Mouse (Mus musculus) layer of hippocampus, adult 8-10 months (tissue): ENCODE results near the gene Qdpr. TPM values are rescaled to one million over a fixed set of nuclear protein-coding genes. Genes with fewer than 3 reads are reported as not detected.

Experiments
- DNase-seq, 2 experiments: peaks; one replicate each; pipeline ENCODE4 v3.0.0; 2022; ENCODE audit warnings: low spot score in 2 of 2
- total RNA-seq, 4 experiments: library from RNA; stranded (reverse); gene quantifications; 2 replicates each; pipeline ENCODE4 v1.2.4; 2022

Qdpr gene
- total RNA-seq, result 100 to 1,000 TPM; 206 to 221 (median 212) TPM

DNA sequence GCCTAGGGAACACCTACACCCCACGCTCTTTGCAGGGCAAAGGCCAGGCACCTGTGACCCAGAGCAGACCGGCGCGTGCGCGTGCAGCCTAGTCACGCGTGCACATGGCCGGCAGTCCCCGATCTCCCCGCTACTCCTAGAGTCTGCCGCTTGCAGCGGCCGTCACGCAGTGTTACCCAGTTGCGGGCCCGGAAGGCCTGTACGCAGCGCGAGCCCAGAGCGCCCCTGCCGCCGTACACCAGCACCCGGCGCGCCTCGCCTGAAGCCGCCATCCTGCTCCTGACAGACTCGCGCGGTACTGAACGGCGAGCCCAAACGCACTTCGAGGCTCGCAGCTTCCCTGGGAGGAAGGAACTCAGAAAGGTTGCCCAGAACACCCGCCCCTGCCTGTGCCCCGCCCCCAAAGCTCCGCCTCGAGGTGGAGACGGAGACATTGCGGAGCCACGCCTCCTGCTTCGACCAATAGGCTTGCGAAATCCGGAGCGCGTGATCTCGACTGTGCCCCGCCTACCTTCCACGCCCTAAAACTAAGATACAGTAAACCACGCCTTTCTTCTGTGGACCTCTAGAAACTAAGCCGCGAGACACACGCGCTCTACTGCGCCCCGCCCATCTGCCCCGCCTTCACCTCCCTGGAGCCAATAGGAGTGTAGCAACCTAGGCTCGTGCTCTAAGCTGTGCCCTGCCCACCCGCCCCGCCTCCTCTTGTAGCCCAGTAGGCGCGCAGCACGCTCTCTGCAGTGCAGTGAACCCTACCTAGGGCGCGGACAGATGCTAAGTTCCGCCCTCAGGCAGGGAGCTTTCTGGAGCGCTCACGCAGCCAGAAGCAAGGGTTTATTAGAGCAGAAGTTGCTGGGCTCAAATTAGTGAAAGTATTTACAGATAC lies at the start of gene Qdpr:
Qdpr (minus strand) TSS at position 406 of the 886 bp plus-strand sequence.
- DNase-seq, result peak; percentile 96 to 97

GRCm38 (mm10) chr5:45497564-45497963 lies 47.5 kb upstream of the Qdpr start:
- no peak for DNase-seq

- no peak for DNase-seq
These were observed 47.0 kb upstream of the Qdpr start for GRCm38 (mm10) chr5:45496930-45497550.

- no peak for DNase-seq
These were observed 46.4 kb upstream of the Qdpr start for GRCm38 (mm10) chr5:45496479-45496878.

GRCm38 (mm10) chr5:45496042-45496441 lies 46.0 kb upstream of the Qdpr start:
- no peak for DNase-seq

- no peak for DNase-seq
These were observed 45.5 kb upstream of the Qdpr start for GRCm38 (mm10) chr5:45495429-45495975.

DNA sequence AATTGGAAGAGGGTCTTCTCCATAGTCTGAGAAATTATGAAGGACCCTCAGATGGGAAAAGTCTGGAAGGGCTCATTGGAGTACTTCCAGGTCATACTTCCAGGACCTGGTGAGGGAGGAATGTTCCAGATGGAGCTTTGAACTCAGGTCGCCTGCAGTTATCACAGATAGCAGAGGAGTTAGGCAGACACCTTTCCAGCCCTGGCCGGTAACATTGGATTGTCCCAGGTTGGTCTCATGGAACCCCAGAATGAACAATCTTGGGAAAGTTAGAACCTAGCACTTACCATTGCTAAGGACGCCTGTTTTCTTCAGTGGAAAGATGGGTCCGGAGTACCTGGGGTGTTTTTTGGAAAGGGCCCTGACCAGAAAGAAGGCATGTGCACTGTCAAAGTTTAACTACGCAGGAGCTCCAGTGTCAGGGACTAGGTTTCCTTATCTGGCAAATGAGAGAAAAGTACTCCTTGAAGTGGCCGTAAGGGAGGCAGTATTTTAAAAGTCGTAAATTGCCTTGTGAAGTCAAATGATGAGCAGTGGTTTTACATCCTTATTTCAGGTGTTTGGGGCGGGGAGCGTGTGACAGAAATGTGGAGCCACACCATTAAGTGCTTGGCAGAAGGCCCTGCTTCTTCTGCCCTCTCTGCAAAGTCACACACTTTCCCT lies 44.2 kb upstream of the Qdpr start:
- DNase-seq, result no peak

- DNase-seq, result peak; percentile 95 to 98
These were observed 43.4 kb upstream of the Qdpr start, which contains the start of gene Lap3 for GRCm38 (mm10) chr5:45493191-45494092. Gene Lap3, plus strand, starts transcription at chr5:45493374.

DNA sequence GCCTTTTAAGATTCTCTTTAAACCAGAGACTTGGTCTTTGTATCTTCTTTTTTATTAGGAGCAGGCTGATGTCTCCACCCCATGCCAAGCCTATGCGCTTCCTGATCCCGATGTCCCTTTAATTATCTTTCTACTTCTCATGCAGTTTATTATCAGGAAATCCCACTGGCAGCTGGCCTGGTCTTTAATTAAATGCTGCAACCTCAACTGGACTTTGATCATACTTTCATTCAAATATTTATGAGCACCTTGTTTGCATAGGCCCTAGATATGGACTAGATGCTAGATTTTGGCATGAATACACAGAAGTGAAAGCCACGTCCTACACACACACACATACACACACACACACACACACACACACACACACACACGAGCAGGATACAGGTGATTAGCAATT lies 41.7 kb upstream of the Qdpr start:
- no peak for DNase-seq

DNA sequence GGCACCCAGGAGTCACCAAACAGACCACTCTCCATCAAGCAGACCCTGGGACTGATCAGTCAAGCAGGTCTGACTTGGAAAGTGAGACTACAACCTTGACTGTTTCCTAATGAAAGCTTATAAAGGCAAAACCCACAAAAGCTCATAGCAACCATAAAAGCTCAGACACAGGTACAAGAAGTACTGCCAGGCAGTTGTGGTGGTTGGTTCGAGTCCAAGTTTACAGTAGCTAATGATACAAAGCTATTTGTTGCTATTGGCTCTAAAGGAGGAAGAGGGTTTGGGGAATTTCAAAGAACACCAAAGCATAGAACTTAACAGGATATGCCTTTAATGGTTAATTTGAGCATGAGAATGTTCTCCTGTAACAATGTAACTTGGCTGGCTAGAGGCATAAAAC lies 33.6 kb upstream of the Qdpr start:
- no peak for DNase-seq

DNA sequence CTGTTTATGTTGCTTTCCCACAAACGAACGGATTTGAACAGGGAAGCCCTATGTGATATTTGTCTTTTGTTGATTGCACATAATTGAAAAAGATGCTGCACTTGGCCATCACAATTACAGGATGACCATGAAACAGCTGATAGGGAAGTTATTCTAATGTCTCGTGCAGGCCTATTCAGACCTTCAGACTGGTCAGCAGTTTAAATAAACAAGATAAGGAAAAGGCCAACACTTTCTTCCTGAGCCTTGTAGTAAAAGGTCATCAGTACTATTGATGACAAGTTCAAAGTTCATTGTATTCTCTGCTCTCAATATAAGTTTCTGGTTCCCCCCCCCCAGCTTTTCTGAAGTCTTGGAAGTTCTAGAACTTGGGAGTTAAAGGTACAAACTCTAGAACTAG lies 32.6 kb upstream of the Qdpr start:
- DNase-seq, result no peak

- DNase-seq, result no peak
These were observed 31.1 kb upstream of the Qdpr start for GRCm38 (mm10) chr5:45481125-45481524.

GRCm38 (mm10) chr5:45480066-45480465 lies 30.0 kb upstream of the Qdpr start:
- no peak for DNase-seq

- no peak for DNase-seq
These were observed 27.6 kb upstream of the Qdpr start for GRCm38 (mm10) chr5:45477601-45478000.

DNA sequence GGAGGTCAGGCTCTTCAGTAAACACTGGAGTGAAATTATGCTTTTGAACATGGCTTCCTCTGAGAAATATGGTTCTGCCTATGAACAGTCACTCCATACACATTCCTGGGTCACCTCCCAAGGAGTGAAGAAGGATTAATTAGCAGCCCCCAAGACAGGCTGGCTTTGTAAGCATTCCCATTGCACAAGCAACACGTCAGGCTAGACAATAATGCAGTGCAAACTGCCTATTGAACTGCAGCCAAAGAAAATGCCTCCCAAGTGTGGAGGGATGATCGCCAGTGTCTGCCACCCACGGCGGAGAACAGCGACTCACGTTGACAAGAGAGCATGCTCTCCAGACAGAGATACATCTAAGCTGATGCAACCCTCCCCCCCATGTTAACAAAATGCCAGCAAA lies 26.3 kb upstream of the Qdpr start:
- peak; percentile 35 to 39 for DNase-seq

DNA sequence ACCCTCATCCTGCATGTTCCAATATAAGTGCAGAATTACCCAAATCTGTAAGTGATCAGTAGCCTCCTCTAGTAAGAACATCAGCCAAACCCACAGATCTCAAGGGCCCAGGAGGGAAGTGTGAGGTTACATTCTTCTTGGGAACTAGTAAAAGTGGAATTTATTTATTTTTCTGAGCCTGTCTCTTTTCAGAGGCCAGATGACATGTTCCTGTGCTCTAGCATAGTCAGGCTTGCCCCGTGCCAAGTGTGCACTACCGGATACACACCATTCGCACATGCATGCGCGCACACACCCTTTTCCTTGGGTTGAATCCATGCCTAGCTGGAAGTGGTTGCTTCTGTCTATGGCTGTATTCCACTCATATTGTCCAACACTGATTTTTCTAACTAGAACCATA lies 25.7 kb upstream of the Qdpr start:
- DNase-seq, result no peak

GRCm38 (mm10) chr5:45474758-45475157 lies 24.7 kb upstream of the Qdpr start:
- DNase-seq, result no peak

DNA sequence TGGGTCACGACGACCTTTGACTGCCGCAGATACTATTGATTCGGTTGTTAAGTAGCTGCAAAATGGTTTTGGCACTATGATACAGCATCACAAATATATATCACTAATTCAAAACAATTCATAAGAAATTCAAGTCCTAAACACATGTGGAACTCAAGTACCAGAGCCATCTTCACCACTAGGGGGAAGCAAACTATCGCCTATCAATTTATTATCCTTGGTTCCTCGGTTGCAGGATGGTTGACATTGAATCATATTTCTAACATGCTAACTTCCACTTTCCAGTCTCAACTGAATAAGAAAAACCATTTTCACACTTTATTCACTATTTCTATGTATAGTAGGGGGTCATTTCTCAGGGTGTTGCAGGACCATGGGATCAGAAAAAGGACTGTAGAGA lies 24.2 kb upstream of the Qdpr start:
- DNase-seq, result peak; percentile 32 to 62

DNA sequence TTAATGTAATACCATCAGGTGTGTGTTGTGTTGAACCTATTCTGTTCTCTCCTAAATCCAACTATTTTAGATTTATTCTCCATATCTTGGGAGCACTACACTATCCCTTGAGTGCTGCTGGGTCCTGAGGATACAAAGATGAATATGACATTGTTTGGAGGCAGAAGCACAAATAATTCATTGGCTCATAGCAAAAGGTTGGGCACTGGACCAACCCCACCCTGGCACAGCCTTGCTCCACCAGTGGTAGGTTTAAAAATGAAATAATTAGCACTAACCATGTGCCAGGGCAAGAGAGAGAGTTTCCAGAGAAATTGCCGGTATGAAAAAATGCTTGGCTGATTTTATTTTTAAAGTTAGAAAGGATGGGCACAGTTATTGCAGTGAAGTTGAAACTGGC lies 23.5 kb upstream of the Qdpr start:
- DNase-seq, result no peak

GRCm38 (mm10) chr5:45472880-45473450 lies 22.9 kb upstream of the Qdpr start:
- peak; percentile 33 to 73 for DNase-seq

DNA sequence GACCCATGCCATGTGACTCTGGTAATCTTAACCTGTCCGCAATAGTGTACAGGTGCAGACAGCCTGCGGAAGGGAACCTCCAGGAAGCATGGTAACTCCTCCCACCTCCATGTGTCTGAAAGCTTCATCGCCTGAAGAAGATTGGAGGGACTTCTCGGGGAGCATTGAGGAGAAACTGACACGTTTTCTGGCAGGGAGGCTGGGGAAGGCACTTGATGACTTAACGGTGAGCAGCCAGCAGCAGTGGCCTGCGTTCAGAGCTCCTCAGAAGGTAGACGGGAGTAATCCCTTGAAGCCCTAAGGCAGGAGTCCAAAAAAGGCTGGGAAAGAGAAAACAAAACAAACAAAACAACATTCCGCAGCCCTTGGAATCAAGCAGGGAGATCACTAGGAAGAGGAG lies 4.4 kb upstream of the Qdpr start:
- no peak for DNase-seq
